Mouse (Mus musculus) v-Abl transformed pro-B cells (cell line): ENCODE data around the gene Mapk14.
"Not testable (repeated sequence)": the region's sequence is repeated elsewhere in the genome, so short reads cannot be mapped to it uniquely, and the experiment has no call there.

ENCODE experiments used
- in situ Hi-C, 2 experiments: fragments of 400-800 bp; cut with MboI; formaldehyde crosslinking; loops; one replicate each; pipeline ENCODE4 v1.15.1; 2025; ENCODE audit not compliant: unreplicated experiment in 2 of 2

Gene Mapk14

DNA sequence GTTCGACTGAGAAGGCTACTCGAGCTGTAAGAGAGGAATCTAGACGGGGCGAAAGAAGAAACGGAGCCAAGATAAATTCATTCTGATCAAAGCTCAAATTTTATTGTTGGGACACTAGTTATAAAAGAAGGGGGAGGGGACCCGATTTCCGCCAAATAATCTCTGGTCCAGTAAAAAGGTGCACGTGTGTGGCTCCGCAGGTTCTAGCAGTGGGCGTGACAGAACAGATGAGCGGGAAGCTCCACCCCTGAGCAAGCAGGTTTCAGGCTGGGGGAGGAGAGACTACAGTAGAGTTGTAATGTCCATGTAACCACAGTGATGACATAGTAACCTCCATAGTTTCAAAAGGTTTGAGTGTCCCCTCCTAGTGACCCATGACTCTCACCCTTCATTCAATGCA is 36.4 kb downstream of the Mapk14 start:
- in situ Hi-C loops, result not testable (repeated sequence)

DNA sequence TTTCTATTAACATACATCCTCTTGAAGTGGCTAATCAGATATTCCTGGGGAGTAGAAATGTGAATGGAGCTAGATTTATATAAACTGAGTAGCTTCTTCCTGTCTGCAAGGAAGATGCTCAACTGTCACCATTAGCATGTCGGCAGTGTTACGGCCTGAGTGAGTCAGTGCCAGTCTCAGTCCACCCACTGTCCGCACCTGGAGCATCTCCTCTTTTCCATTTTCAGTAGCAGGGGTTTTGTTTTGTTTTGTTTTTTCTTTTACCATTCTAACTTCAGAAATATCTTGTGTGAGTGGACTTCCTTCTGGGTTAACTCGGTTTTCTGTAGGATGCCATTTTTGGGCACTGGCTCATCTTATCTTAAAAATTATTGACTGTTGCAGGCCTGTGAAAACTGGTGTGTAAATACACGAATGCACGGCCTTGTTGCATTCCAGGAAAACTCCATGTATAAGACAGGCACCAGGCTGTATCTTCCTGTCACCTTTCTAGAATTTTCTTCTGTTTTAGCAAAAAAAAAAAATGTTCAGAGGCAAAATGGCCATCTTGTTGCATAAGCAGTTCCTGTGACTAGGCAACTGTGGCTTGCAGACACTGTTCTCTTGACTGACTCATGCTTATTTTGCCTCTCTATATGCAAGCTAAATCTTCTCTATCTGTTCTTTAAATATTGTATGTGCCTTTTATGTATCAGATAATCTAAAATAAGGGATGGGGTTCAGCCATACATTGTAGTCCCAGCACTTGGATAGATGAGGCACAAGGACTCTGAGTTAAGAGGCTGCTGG is 44.4 kb downstream of the Mapk14 start:
- in situ Hi-C loops, result no loop called here

DNA sequence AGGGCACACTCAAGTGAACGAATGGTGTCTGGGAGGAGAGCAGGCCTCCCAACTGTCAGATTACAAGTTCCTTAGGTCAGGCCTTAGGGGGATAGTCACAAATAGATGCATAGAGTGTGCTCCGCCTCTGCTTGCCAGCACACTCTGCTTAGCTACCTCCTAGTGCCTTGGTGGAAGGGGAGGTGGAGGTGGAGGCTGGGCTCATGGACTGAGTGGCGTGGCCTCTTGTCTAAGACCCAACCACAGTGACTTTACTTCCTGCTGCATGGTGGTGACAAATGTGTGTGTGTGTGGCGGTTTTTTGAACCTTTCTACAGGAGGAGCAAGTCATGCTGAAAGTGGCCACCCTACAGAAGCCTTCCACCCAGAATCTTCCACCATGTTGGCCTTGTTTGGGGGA is 45.4 kb downstream of the Mapk14 start:
- in situ Hi-C loops, result no loop called here

DNA sequence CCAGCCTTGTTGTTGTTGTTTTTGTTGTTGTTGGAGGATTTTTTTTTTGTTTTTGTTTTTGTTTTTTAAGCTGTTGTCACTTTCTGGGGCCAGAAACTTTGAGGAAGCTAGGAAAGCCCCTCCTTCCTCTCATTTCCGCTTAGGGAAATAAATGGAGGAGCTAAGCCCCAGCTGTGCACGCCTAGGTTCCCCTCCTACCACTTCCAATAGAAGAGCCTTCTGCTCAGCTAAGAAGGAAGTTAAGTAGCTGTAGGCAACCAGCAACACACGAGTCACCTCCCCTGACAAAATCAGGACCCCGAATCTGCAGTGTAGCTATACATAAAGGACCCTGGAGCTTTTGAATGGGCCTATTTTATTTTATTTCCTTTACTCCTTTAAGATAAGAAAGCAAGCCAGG is 46.8 kb downstream of the Mapk14 start:
- in situ Hi-C loops, result no loop called here

- in situ Hi-C loops, result no loop called here
Observed at GRCm38 (mm10) chr17:28739244-28739643, 48.1 kb downstream of the Mapk14 start.

- in situ Hi-C loops, result no loop called here
Observed at GRCm38 (mm10) chr17:28743145-28743866, 52.2 kb downstream of the Mapk14 start.

GRCm38 (mm10) chr17:28743916-28744315 is 52.8 kb downstream of the Mapk14 start:
- in situ Hi-C loops, result no loop called here

DNA sequence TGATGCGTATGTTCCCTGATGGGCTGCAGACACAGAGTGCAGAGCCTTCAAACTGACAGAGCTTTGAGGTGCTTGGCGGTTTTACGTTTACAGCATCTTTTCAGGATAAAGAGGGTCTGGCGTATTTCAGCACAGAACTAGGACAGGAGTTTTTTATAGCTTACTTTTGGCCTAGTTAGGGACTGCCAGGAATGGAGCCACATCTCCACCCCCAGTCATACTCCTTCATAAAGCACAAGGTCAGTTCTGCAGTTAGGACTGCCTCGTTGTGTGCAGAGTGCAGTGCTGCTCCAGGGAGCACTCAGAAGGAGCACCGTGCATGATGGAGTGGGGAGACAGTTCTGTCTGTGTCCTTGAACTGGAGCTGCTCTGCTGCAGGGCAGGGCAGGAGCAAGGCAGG is 54.6 kb downstream of the Mapk14 start:
- in situ Hi-C loops, result no loop called here

DNA sequence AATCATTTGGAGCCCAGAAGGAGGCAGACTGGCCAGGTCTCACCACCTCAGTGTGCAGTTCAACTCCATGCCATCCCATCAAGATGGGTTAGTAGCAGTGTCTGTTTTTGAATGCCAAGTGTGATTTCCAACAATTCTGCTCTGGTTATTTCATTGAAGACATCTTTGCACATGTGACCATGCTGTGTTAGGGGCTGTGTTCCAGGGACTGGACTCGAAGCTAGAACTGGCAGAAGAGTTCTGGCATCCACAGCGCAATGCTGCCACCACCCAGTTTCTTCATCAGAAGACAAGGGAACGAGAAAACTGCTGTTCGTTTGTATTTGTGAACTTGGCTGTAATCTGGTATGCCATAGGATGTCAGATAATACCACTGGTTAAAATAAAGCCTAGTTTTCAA is 56.9 kb downstream of the Mapk14 start:
- in situ Hi-C loops, result no loop called here

GRCm38 (mm10) chr17:28750580-28750979 is 59.5 kb downstream of the Mapk14 start:
- in situ Hi-C loops, result loop anchor here (5.0 to 25.0 kb wide), 4 partner anchors 63 to 487 kb away; partner anchors contain the start of genes Pnpla1 (in 2 of the 2) and Cpne5 (in 1 of the 2)

- in situ Hi-C loops, result loop anchor here (5.0 to 25.0 kb wide), 4 partner anchors 98 to 481 kb away; partner anchors contain the start of genes Pnpla1 (in 2 of the 2) and Cpne5 (in 1 of the 2)
Observed at GRCm38 (mm10) chr17:28756447-28756846, 65.3 kb downstream of the Mapk14 start.

DNA sequence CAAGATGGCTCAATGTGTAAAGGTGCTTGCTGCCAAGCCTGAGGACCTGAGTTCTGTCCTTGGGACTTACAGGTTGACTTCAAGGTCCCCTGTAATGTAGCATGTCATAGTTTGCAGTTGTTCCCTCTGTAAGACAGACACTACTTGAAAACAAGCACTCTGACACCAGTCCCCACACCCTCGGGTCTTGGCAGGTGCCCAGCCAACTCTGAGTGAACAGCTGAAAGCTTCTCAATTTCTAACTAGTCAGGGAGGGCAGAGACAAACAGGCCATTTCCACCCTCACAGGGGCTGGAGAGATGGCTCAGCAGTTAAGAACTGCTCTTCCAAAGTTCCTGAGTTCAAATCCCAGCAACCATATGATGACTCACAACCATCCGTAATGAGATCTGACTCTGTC is 66.3 kb downstream of the Mapk14 start:
- in situ Hi-C loops, result loop anchor here (5.0 to 25.0 kb wide), 4 partner anchors 97 to 480 kb away; partner anchors contain the start of genes Pnpla1 (in 2 of the 2) and Cpne5 (in 1 of the 2)

DNA sequence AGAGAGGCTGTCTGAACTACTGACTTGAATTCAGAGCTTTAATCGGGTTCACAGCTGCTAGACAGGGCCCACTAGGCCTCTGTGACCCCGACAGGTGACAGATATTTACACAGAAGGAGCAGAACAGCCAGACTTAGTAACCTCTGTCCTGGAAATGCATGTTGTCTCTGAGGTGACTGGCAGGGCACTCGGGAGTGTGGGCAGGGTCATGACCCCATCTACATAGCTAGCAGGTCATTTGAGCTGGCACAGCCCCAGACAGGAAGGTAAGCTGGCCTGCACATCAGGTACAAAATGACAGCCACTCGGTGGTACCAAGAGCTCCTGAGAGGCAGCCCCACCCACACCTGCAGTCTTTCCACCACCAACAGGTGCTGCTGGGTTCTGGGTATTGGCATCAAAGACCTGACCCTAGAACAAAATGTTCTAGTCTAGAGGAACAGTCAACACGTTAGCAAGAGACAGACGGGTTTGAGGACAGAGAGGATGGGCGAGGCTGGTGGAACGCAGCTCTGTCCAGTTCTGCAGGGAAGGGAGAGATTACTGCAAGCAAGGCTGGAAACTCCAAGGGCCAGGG is 69.7 kb downstream of the Mapk14 start:
- in situ Hi-C loops, result loop anchor here (25.0 kb wide), 2 partner anchors 101 to 476 kb away; partner anchors contain the start of genes Cpne5 (in 1 of the 2) and Pnpla1 (in 1 of the 2)

GRCm38 (mm10) chr17:28761871-28762270 is 70.7 kb downstream of the Mapk14 start:
- in situ Hi-C loops, result loop anchor here (25.0 kb wide), 2 partner anchors 100 to 475 kb away; partner anchors contain the start of genes Cpne5 (in 1 of the 2) and Pnpla1 (in 1 of the 2)

DNA sequence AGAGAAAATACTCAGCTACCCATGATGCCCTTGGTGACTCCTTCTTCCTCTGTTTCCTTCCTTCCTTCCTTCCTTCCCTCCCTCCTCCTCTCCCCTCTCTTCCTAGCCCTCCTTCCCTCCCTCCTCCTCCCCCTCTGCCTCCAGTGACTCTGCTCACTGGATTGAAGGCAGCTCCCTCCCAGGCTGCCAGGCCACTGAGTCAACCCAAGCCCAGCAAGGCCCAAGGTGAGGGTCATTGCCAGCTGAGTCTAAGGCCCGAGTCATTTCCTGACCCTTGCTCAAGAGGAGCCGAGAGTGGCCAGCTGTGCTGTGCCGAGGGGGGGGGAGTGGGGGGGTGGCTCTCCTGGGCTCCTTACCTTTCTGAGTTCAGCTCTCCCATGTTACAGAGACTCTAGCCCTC is 75.1 kb downstream of the Mapk14 start:
- in situ Hi-C loops, result loop anchor here (25.0 kb wide), 2 partner anchors 96 to 471 kb away; partner anchors contain the start of genes Cpne5 (in 1 of the 2) and Pnpla1 (in 1 of the 2)

GRCm38 (mm10) chr17:28766781-28767515 is 75.8 kb downstream of the Mapk14 start:
- in situ Hi-C loops, result loop anchor here (25.0 kb wide), 2 partner anchors 95 to 470 kb away; partner anchors contain the start of genes Cpne5 (in 1 of the 2) and Pnpla1 (in 1 of the 2)

GRCm38 (mm10) chr17:28769121-28769874 is 78.2 kb downstream of the Mapk14 start, which contains the start of gene Mapk13:
TSS of gene Mapk13 (plus strand) at chr17:28769297.
- in situ Hi-C loops, result loop anchor here (25.0 kb wide), 2 partner anchors 93 to 468 kb away; partner anchors contain the start of genes Cpne5 (in 1 of the 2) and Pnpla1 (in 1 of the 2)

- in situ Hi-C loops, result loop anchor here (25.0 kb wide), 2 partner anchors 92 to 467 kb away; partner anchors contain the start of genes Cpne5 (in 1 of the 2) and Pnpla1 (in 1 of the 2)
Observed at GRCm38 (mm10) chr17:28769875-28770421, 78.8 kb downstream of the Mapk14 start.
